Mouse (Mus musculus): Measurements from ENCODE around the gene Pogk. TPM values are rescaled to one million over a fixed set of nuclear protein-coding genes. Genes with fewer than 3 reads are reported as not detected.

Gene Pogk
- polyA plus RNA-seq, 1 experiment from 2014 or later, result 9.8 TPM

DNA sequence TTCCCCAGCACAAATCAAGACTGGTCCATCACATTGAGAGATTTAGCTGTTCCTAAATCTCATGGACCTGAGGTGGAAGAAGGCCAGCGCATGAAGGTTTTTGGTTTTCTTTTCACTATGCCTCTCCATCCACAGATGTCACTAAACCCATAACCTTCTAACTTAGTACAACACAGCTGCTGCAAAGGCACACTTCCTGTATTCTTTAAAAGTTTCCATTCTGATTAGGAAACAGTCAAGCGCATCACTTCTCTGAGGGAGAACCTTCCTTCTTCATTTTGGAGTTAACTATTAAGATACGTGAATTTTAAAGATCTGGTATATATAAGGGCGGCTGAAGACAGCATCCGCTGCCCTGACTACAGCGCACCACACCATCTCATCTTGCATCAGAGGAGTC, 64.1 kb downstream of the Pogk start:
- no peak for ATAC-seq (ENCODE audit: extremely low read depth, insufficient number of reproducible peaks, low FRiP score, low TSS enrichment)
- H3K9ac ChIP-seq, result no peak overlapping the region
- H3K27ac ChIP-seq (replicated peaks), result no peak overlapping the region
- H3K27me3 ChIP-seq (replicated peaks), result no peaks in the 10 kb centered on the region
- H3K9me3 ChIP-seq, result no peaks in the 10 kb centered on the region
- WGBS, result 85% methylated on average over 6 of the region's 6 CpGs
- H3K4me3 ChIP-seq, result no peak overlapping the region
- no peaks in the 10 kb centered on the region for H3K36me3 ChIP-seq
- no peak overlapping the region for H3K4me2 ChIP-seq
- H3K4me1 ChIP-seq, result no peaks in the 10 kb centered on the region

- no peak for ATAC-seq (ENCODE audit: extremely low read depth, insufficient number of reproducible peaks, low FRiP score, low TSS enrichment)
- no peaks in the 10 kb centered on the region for H3K4me1 ChIP-seq
- H3K27ac ChIP-seq (replicated peaks), result no peak overlapping the region
- H3K4me2 ChIP-seq, result no peak overlapping the region
- no peak overlapping the region for H3K4me3 ChIP-seq
- H3K36me3 ChIP-seq, result no peaks in the 10 kb centered on the region
- H3K9ac ChIP-seq, result no peak overlapping the region
- H3K27me3 ChIP-seq (replicated peaks), result no peaks in the 10 kb centered on the region
- H3K9me3 ChIP-seq, result no peaks in the 10 kb centered on the region
- 75% methylated on average over 8 of the region's 8 CpGs for WGBS
These were observed 65.2 kb downstream of the Pogk start for GRCm38 (mm10) chr1:166344300-166345077.

DNA sequence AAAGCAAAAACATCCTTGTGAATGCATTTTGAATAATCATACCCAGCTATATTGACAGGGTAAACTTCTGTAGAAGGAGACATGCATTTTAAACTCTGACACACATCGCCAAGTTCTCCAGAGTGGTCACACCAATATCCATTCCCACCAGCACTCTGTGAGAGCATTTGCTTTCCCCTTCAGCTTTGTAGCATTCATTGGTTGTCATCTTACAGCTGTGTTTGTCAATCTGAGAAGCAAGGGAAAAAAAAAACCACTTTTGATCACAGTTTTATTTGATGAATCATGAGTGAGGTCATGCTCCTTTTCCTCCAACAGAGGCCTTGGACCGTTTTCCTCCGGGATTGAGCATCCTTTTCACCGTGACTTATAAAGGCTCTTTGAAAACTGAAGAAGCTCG, 66.1 kb downstream of the Pogk start:
- Histone ChIP-seq H3K36me3 (no peaks in the 10 kb centered on the region), H3K9me3 (no peaks in the 10 kb centered on the region), H3K27ac (replicated peaks) (no peak overlapping the region), H3K9ac (no peak overlapping the region), H3K4me2 (no peak overlapping the region), H3K4me1 (no peaks in the 10 kb centered on the region), H3K4me3 (no peak overlapping the region), H3K27me3 (replicated peaks) (no peaks in the 10 kb centered on the region)
- ATAC-seq (ENCODE audit: extremely low read depth, insufficient number of reproducible peaks, low FRiP score, low TSS enrichment), result no peak
- 73% methylated on average over 5 of the region's 5 CpGs for WGBS

GRCm38 (mm10) chr1:166342539-166342938, 67.1 kb downstream of the Pogk start:
- no peak for ATAC-seq (ENCODE audit: extremely low read depth, insufficient number of reproducible peaks, low FRiP score, low TSS enrichment)

DNA sequence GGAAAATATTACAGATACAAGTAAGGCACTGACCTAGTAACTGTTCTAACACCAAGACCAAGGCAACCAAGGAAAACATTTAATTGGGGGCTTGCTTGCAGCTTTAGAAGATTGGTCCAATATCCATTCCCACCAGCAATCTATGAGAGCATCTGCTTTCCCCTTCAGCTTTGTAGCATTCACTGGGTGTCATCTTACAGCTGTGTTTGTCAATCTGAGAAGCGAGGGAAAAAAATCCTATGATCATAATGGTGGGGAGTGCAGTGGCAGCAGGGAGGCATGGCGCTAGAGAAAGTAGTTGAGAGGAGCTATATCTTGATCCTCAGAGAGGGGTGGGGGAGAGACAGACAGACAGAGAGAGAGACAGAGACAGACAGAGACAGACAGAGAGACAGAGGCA, 67.6 kb downstream of the Pogk start:
- Histone ChIP-seq H3K4me1 (no peaks in the 10 kb centered on the region), H3K4me3 (no peak overlapping the region), H3K9ac (no peak overlapping the region), H3K4me2 (no peak overlapping the region), H3K27ac (replicated peaks) (no peak overlapping the region), H3K36me3 (no peaks in the 10 kb centered on the region), H3K9me3 (no peaks in the 10 kb centered on the region), H3K27me3 (replicated peaks) (no peaks in the 10 kb centered on the region)
- ATAC-seq (ENCODE audit: extremely low read depth, insufficient number of reproducible peaks, low FRiP score, low TSS enrichment), result no peak
- 65% methylated on average over 2 of the region's 2 CpGs for WGBS

More at GRCm38 (mm10) chr1:166342539-166342938, 67.1 kb downstream of the Pogk start:
- Histone ChIP-seq H3K9me3 (no peaks in the 10 kb centered on the region), H3K27me3 (replicated peaks) (no peaks in the 10 kb centered on the region), H3K4me3 (no peak overlapping the region), H3K27ac (replicated peaks) (no peak overlapping the region), H3K4me2 (no peak overlapping the region), H3K36me3 (no peaks in the 10 kb centered on the region), H3K9ac (no peak overlapping the region), H3K4me1 (no peaks in the 10 kb centered on the region)
- 76% methylated on average over 1 of the region's 1 CpGs for WGBS

GRCm38 (mm10) chr1:166339110-166339509, 70.6 kb downstream of the Pogk start:
- no peak overlapping the region for H3K9ac ChIP-seq
- H3K4me3 ChIP-seq, result no peak overlapping the region
- H3K27ac ChIP-seq (replicated peaks), result no peak overlapping the region
- 74% methylated on average over 6 of the region's 6 CpGs for WGBS
- H3K4me1 ChIP-seq, result no peaks in the 10 kb centered on the region
- no peaks in the 10 kb centered on the region for H3K9me3 ChIP-seq
- H3K4me2 ChIP-seq, result no peak overlapping the region
- H3K36me3 ChIP-seq, result no peaks in the 10 kb centered on the region
- H3K27me3 ChIP-seq (replicated peaks), result no peaks in the 10 kb centered on the region
- no peak for ATAC-seq (ENCODE audit: extremely low read depth, insufficient number of reproducible peaks, low FRiP score, low TSS enrichment)

Other genes starting within 250 kb of the Pogk start
- not detected in 2 replicates for gene Mael, start 171.1 kb downstream of the Pogk start, polyA plus RNA-seq (2015; fragmentation: Nextera tagmentation; extraction: Ambion mirVana)
- 1.2 TPM in 2 replicates for gene Ildr2, start 155.7 kb downstream of the Pogk start, polyA plus RNA-seq (2015; fragmentation: Nextera tagmentation; extraction: Ambion mirVana)
- 30.6 and 34.7 TPM in 2 replicates for gene Tada1, start 30.8 kb downstream of the Pogk start, polyA plus RNA-seq (2015; fragmentation: Nextera tagmentation; extraction: Ambion mirVana)
- gene Gm4846, start 87.7 kb upstream of the Pogk start, polyA plus RNA-seq (2015; fragmentation: Nextera tagmentation; extraction: Ambion mirVana), result not detected in 2 replicates
- gene Gm4847, start 237.8 kb upstream of the Pogk start, polyA plus RNA-seq (2015; fragmentation: Nextera tagmentation; extraction: Ambion mirVana), result not detected in 2 replicates